Mouse (Mus musculus) B cell, adult (primary cell): ENCODE data around the gene Shisa4. TPM values are rescaled to one million over a fixed set of nuclear protein-coding genes. Genes with fewer than 3 reads are reported as not detected.

Experiments
- total RNA-seq: library from RNA; stranded (reverse); gene quantifications from 4 replicates; pipeline ENCODE4 v1.2.4, GENCODE M21; 2023; ENCODE audit not compliant: inconsistent age

The Shisa4 gene
- 1.7 to 2.5 TPM (median 2.2 TPM) in 4 replicates for total RNA-seq

DNA sequence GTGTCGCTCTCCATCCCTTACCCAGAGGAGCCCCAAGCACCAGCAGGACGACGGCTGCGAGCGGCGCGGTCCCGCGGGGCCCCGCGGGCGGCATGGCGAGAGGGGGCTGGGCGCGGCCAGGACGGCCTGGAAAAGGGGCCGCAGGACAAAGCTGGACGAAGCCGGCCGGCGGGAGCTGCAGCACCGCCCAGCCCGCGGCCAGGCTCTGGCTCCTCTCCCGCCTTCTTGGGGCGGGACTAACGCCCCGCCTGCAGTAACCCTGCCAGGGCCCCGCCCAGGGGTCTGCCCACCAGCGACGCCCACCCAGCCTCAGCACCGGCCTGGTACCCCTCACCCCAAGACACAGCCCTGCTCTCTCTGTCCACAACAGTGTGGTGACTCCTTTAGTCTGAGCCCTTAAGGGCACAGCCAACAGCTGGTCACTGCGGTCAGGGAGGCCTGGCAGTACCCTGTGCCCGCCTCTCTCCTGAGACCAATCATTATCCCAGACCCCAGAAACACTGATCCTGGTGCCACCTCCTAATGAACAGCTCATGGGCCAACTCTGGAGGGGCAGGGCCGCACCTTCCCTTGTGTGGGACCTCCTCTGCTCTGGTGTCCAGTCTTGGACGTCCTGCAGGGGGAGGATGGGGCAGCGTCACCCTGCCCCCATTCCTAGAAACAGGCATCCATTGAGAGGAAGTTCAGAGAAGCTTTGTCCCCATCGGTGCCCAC, at the start of gene Shisa4:
Shisa4 (minus strand) TSS at position 370 of the 714 bp plus-strand sequence.

DNA sequence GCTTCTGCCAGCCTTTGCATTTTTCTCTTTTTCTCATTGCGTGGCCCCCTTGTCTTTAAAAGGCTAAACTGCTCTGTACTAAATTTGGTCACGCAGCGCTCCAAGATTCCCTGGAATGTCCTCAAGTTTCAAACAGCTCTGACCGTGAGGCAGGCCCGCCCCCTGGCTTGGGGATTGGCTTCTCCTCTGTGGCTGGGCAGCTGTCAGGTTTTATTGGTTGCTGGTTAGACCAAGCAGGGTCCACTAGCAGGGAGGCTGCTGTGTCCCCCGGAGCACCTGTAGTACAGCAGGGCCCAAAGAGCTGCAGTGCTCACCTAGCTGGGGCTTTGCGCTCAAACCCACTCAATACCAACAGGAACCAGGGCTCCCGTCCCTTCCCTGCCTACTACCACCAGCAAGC, 50.5 kb downstream of the Shisa4 start, which contains the start of gene Lmod1:
Lmod1 (plus strand) TSS at position 237 of the 400 bp plus-strand sequence.

Other genes starting within 250 kb of the Shisa4 start
- gene Ptpn7, start 242.5 kb downstream of the Shisa4 start, total RNA-seq, result 35.6 to 37.3 TPM (median 36.4 TPM) in 4 replicates
- 96.8 to 107 TPM (median 104 TPM) in 4 replicates for gene Arl8a, start 228.4 kb downstream of the Shisa4 start, total RNA-seq
- gene Gpr37l1, start 207.6 kb downstream of the Shisa4 start, total RNA-seq, result not detected in 4 replicates
- not detected in 4 replicates for gene Elf3, start 116.7 kb downstream of the Shisa4 start, total RNA-seq
- gene Rnpep, start 91.2 kb downstream of the Shisa4 start, total RNA-seq, result 21.9 to 27.3 TPM (median 25.0 TPM) in 4 replicates
- gene Timm17a, start 61.5 kb downstream of the Shisa4 start, total RNA-seq, result 47.0 to 59.9 TPM (median 51.2 TPM) in 4 replicates
- not detected in 4 replicates for gene Lmod1, start 50.4 kb downstream of the Shisa4 start, total RNA-seq
- 79.5 to 89.8 TPM (median 86.6 TPM) in 4 replicates for gene Ipo9, start 55.3 kb upstream of the Shisa4 start, total RNA-seq
- 0.33 to 1.6 TPM (median 1.1 TPM) in 4 replicates for gene Nav1, start 232.1 kb upstream of the Shisa4 start, total RNA-seq